Mouse (Mus musculus) midbrain, embryonic 11.5 days (tissue): ENCODE results near the gene Pcdh7. TPM values are rescaled to one million over a fixed set of nuclear protein-coding genes. Genes with fewer than 3 reads are reported as not detected.
A peak's percentile ranks its signal among the peaks of the same experiment; 100 is the strongest.

Experiments
- ATAC-seq: fragments of 200-750 bp; cut with Nextera tagmentation; 2 replicates; pipeline ENCODE4 v1.8.0; 2017; ENCODE audit warnings: moderate TSS enrichment, moderate library complexity; ENCODE audit not compliant: low FRiP score
- DNase-seq: peaks from one replicate; pipeline ENCODE4 v3.0.0; 2015; ENCODE audit warnings: low spot score; ENCODE audit errors: missing footprints
- H3K27ac ChIP-seq: fragments of 300-500 bp; sonication (generic); 2 replicates; pipeline ENCODE4 v1.5.1; 2014; ENCODE audit warnings: low read depth, low read length
- H3K27me3 ChIP-seq: fragments of 300-500 bp; sonication (generic); 2 replicates; pipeline ENCODE4 v1.6.1; 2014; ENCODE audit warnings: mild to moderate bottlenecking, low read length, moderate library complexity, mixed read lengths; ENCODE audit not compliant: control insufficient read depth, insufficient read depth
- H3K36me3 ChIP-seq: fragments of 300-500 bp; sonication (generic); 2 replicates; pipeline ENCODE4 v1.6.1; 2014; ENCODE audit warnings: mild to moderate bottlenecking, low read length, moderate library complexity, mixed read lengths; ENCODE audit not compliant: control insufficient read depth, insufficient read depth
- H3K4me1 ChIP-seq: fragments of 300-500 bp; sonication (generic); 2 replicates; pipeline ENCODE4 v1.6.1; 2014; ENCODE audit warnings: low read length; ENCODE audit not compliant: control insufficient read depth, insufficient read depth
- H3K4me2 ChIP-seq: fragments of 300-500 bp; sonication (generic); 2 replicates; pipeline ENCODE4 v1.6.1; 2014; ENCODE audit warnings: mild to moderate bottlenecking, moderate library complexity
- H3K4me3 ChIP-seq: fragments of 300-500 bp; sonication (generic); 2 replicates; pipeline ENCODE4 v1.5.1; 2014; ENCODE audit warnings: low read depth, low read length
- H3K9ac ChIP-seq: fragments of 300-500 bp; sonication (generic); 2 replicates; pipeline ENCODE4 v1.6.1; 2014; ENCODE audit warnings: low read length
- H3K9me3 ChIP-seq: fragments of 300-500 bp; sonication (generic); 2 replicates; pipeline ENCODE4 v1.6.1; 2016; ENCODE audit warnings: low read length; ENCODE audit not compliant: control insufficient read depth
- WGBS: fragments of 180-500 bp; shearing (Covaris S2); extraction: QIAGEN DNeasy Blood & Tissue Kit; methylation state at CpG from one replicate; pipeline ENCODE4 v1.1.7; 2014; 5-methylcytosine and 5-hydroxymethylcytosine counted together
- polyA plus RNA-seq: library from polyadenylated mRNA; unstranded; fragments of >200 nt; fragmentation: Nextera tagmentation; extraction: Ambion mirVana; gene quantifications from 2 replicates; pipeline ENCODE4 v1.2.1, GENCODE M21; 2014

The Pcdh7 gene
- polyA plus RNA-seq, 1 experiment from 2014 or later: 6.8 TPM

DNA sequence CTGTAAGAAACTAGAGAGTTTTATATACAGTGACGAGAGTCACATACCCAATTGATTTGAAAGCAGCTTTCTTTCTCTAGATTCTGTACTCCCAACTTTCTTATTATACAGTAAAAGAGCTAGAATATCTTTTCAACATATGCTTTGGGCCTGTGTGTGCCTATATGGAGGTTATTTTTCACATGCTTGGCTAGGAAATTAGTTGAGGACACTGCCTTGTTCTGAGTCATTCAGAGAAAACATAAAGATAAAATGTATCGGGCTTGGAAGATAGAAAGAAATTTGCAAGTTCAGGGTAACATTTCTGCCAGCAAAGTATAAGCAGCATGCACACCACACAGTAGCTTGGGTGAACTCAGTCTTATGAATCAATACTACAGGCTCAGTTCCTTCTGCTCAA, 364.5 kb downstream of the Pcdh7 start:
- Histone ChIP-seq H3K4me1 (no peaks in the 10 kb centered on the region), H3K9ac (no peak overlapping the region), H3K4me3 (no peak overlapping the region), H3K9me3 (no peaks in the 10 kb centered on the region), H3K27me3 (no peaks in the 10 kb centered on the region), H3K27ac (no peak overlapping the region), H3K4me2 (no peak overlapping the region), H3K36me3 (no peaks in the 10 kb centered on the region)
- DNase-seq: no peak
- 88% methylated on average over 2 of the region's 2 CpGs for WGBS
- ATAC-seq: no peak

DNA sequence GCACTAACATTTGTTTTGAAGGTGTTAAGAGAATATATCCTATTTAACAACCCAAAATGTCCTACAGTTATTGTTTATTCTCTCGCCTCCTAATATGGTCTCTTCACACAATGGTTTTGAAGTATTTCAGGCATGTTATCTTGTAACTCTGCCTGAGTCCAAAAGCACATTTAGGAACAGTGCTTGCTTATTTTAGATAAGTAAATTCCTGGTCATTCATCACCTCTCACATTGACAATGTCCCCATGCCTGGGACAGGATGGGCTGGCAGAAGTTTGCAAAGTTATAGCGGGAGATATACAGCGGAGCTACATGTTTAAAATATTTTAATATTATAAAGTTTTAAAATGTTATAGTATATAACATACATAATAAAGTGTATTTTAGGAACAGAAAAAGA, 365.3 kb downstream of the Pcdh7 start:
- DNase-seq (no peak), ATAC-seq (no peak)
- Histone ChIP-seq H3K27ac (no peak overlapping the region), H3K4me2 (no peak overlapping the region), H3K4me1 (no peaks in the 10 kb centered on the region), H3K4me3 (no peak overlapping the region), H3K27me3 (no peaks in the 10 kb centered on the region), H3K9ac (no peak overlapping the region), H3K9me3 (no peaks in the 10 kb centered on the region), H3K36me3 (no peaks in the 10 kb centered on the region)
- 95% methylated on average over 3 of the region's 3 CpGs for WGBS

DNA sequence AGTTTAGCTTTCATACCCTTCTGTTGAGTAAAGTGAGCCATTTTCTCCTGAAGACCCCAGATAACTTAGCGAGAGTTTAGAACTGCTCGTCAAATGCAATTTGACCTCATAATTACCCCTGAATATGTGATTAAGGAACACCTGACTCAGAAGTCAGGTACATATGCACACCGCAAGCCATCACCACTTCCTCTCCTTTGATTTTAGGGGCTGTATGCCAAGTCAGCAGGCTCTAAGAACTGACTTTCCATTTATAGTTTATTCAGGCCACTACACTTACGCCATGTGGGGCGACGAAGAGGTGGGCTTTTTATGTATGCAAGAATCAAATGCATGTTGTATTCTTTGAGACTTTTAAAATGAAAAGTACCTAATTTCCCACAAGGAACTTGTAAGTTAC, 366.2 kb downstream of the Pcdh7 start:
- Histone ChIP-seq H3K9me3 (no peaks in the 10 kb centered on the region), H3K9ac (no peak overlapping the region), H3K4me1 (no peaks in the 10 kb centered on the region), H3K4me3 (no peak overlapping the region), H3K4me2 (no peak overlapping the region), H3K27me3 (no peaks in the 10 kb centered on the region), H3K36me3 (no peaks in the 10 kb centered on the region), H3K27ac (no peak overlapping the region)
- 90% methylated on average over 6 of the region's 6 CpGs for whole genome bisulfite sequencing
- DNase-seq: no peak
- no peak for ATAC-seq

- Histone ChIP-seq H3K27me3 (no peaks in the 10 kb centered on the region), H3K4me3 (no peak overlapping the region), H3K9ac (no peak overlapping the region), H3K27ac (no peak overlapping the region), H3K4me2 (no peak overlapping the region), H3K36me3 (no peaks in the 10 kb centered on the region), H3K4me1 (no peaks in the 10 kb centered on the region), H3K9me3 (no peaks in the 10 kb centered on the region)
- WGBS: 83% methylated on average over 4 of the region's 4 CpGs
- ATAC-seq (no peak), DNase-seq (no peak)
Observed at GRCm38 (mm10) chr5:58108665-58109364, 391.0 kb downstream of the Pcdh7 start.

- H3K9ac ChIP-seq: no peak overlapping the region
- DNase-seq (no peak), ATAC-seq (no peak)
- H3K27ac ChIP-seq: no peak overlapping the region
- WGBS: 47% methylated on average over 3 of the region's 3 CpGs
- no peaks in the 10 kb centered on the region for H3K9me3 ChIP-seq
- no peaks in the 10 kb centered on the region for H3K4me1 ChIP-seq
- H3K4me3 ChIP-seq: no peak overlapping the region
- H3K4me2 ChIP-seq: no peak overlapping the region
- H3K36me3 ChIP-seq: no peaks in the 10 kb centered on the region
- H3K27me3 ChIP-seq: no peaks in the 10 kb centered on the region
Observed at GRCm38 (mm10) chr5:58116096-58116495, 398.3 kb downstream of the Pcdh7 start.

DNA sequence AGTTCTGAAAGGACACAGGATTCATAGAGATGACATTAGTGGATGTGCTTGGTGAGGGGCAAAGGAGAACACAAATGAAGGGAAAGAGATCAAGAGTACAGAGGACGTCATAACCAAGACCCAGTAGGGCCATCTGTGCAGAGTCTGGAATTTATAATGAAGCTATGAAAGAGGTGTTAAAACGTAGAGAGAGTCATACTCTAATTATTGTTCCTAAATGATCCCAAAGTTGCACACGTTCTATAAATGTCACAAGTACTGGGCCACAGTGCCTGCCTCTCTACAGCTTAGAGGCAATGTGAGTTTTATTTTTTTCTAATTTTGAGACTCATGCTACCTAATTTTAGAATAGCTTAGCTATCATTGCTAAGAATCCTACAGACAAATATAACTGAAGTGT, 400.1 kb downstream of the Pcdh7 start:
- H3K36me3 ChIP-seq: no peaks in the 10 kb centered on the region
- DNase-seq (no peak), ATAC-seq (no peak)
- H3K9me3 ChIP-seq: no peaks in the 10 kb centered on the region
- WGBS: 75% methylated on average over 3 of the region's 3 CpGs
- H3K9ac ChIP-seq: no peak overlapping the region
- no peak overlapping the region for H3K27ac ChIP-seq
- H3K4me1 ChIP-seq: no peaks in the 10 kb centered on the region
- H3K4me3 ChIP-seq: no peak overlapping the region
- H3K4me2 ChIP-seq: no peak overlapping the region
- H3K27me3 ChIP-seq: no peaks in the 10 kb centered on the region

DNA sequence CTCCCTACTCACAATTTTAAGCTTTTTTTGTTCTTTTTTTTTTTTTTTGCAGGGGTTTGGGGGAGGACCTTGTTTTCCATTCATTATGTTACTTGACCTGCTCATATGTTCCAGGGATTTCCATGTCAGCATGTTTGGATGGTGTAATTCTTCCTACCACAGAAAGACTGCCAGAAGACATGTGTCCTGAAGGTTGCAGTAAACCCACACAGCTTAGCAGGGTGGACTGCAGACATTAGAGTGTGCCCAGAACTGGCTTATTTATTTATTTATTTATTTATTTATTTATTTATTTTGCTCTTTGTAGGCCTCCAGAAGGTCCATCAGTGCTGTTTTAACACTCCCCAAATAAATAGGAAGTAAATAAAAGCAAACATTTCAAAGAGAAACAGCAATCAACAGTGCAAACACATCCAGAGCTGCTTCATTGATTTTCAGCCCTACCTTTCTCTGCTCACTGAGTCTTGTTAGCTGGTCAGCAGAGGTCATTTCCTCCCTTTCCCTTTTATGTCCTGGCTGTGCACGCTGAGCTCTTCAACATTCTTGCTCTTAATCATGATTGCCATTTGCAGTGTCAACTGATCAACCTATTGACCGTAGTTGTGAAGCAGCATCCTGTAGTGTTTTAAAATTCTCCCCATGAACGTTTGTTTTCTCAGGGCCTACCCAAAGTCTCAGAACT, 401.3 kb downstream of the Pcdh7 start:
- DNase-seq (no peak), ATAC-seq (peak; percentile 35; the same call in 1 of the 2 replicates)
- 12% methylated on average over 3 of the region's 3 CpGs for WGBS
- H3K4me2 ChIP-seq: no peak overlapping the region
- H3K27ac ChIP-seq: no peak overlapping the region
- H3K4me1 ChIP-seq: no peaks in the 10 kb centered on the region
- H3K4me3 ChIP-seq: no peak overlapping the region
- no peaks in the 10 kb centered on the region for H3K9me3 ChIP-seq
- H3K36me3 ChIP-seq: no peaks in the 10 kb centered on the region
- H3K9ac ChIP-seq: no peak overlapping the region
- no peaks in the 10 kb centered on the region for H3K27me3 ChIP-seq

DNA sequence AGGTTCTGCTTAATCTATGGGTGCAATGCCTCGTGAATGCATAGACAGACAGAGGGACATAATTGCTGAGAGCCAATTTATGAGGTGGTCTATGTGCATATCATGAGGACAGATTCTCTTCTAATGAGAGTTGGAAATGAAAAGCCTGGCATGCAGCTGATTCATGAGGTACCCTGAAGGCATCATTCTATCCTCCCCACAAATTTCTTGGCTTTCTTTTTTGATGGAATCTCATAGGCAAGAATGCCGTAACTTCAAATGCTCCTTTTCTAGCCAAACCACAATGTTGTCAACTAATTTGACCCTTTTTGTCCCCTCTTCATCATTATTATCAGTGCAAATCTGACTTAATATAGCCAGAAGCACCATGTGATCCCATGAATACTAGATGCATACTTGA, 426.1 kb downstream of the Pcdh7 start:
- Histone ChIP-seq H3K4me2 (no peak overlapping the region), H3K4me1 (no peaks in the 10 kb centered on the region), H3K36me3 (no peaks in the 10 kb centered on the region), H3K9me3 (no peaks in the 10 kb centered on the region), H3K9ac (no peak overlapping the region), H3K27ac (no peak overlapping the region), H3K27me3 (no peaks in the 10 kb centered on the region), H3K4me3 (no peak overlapping the region)
- DNase-seq: no peak
- WGBS: 84% methylated on average over 2 of the region's 2 CpGs
- ATAC-seq: no peak

DNA sequence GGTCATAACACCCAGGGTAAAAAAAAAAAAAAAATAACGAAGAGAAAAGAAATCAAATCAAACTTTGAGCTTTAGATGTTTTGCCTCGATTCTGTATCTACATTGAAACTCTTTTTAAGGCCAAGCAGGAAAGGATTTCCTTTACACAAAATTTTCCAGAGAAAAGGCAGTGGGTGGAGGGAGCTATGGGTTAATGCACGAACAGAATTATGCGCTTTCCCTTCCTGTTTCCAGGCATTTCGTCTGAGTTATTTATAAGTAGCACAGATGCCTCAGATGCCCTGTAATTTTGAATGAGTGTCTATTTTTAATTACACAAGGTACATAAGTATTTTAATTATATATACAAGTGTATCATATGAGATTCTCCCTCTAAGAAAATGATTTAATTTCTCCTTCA, 436.2 kb downstream of the Pcdh7 start:
- DNase-seq (no peak), ATAC-seq (no peak)
- Histone ChIP-seq H3K27me3 (no peaks in the 10 kb centered on the region), H3K9ac (no peak overlapping the region), H3K9me3 (no peaks in the 10 kb centered on the region), H3K36me3 (no peaks in the 10 kb centered on the region), H3K4me2 (no peak overlapping the region), H3K4me1 (no peaks in the 10 kb centered on the region), H3K27ac (no peak overlapping the region), H3K4me3 (no peak overlapping the region)
- WGBS: 89% methylated on average over 5 of the region's 5 CpGs
